Mouse (Mus musculus): ENCODE data around the gene Olfr805.

Olfr805 gene

DNA sequence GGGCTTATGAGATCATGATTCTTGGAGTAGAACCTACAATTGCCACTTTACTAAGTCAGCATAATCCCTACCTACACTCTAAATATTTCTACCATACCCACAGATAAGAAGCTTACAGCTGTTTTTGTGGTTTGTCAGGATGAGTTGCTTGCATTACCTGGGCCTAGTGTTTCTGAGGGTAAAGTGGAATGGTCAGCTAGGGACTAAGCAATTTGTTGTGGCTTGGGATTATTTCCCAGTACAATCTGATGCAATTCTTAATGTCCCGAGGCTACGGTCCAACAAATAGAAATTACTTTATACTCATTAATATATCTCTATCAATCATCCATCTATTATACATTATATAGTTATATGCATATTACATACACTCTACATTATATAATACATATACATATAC lies at the start of gene Olfr805:
TSS of gene Olfr805 (minus strand) at position 101 of the 400 bp plus-strand sequence.
- H3K36me3 ChIP-seq (ENCODE audit: control insufficient read depth, insufficient read depth, low read length, poor library complexity, severe bottlenecking) = no peaks in the 10 kb centered on the region
- no peaks in the 10 kb centered on the region for H3K27me3 ChIP-seq (ENCODE audit: control insufficient read depth, insufficient read depth, low read length, poor library complexity, severe bottlenecking)

DNA sequence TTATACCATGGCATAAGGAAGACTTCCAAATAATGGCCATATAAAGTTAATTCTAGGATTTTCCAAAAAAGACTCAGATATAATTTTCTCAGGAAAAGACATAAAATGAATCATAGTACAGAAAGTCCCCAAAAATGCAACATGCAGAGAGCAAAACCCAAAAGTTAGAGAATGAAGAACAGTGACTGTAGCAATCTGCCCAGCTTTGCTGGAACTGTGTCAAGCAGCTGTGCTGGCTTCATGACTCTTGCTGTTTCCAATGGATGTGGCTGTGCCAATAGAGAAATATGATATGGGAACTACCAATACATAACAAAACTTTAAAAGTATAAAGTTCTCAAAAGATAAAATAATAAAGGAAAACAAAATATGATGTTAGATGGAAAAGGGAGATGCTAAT lies 48.9 kb upstream of the Olfr805 start:
- H3K27me3 ChIP-seq (ENCODE audit: control insufficient read depth, insufficient read depth, low read length, poor library complexity, severe bottlenecking) = no peaks in the 10 kb centered on the region
- H3K36me3 ChIP-seq (ENCODE audit: control insufficient read depth, insufficient read depth, low read length, poor library complexity, severe bottlenecking) = no peaks in the 10 kb centered on the region
- DNase-seq (ENCODE audit: low read depth, low spot score) = no peak

More for the DNA sequence above, at the start of gene Olfr805:
- DNase-seq (ENCODE audit: low read depth, low spot score) = no peak

DNA sequence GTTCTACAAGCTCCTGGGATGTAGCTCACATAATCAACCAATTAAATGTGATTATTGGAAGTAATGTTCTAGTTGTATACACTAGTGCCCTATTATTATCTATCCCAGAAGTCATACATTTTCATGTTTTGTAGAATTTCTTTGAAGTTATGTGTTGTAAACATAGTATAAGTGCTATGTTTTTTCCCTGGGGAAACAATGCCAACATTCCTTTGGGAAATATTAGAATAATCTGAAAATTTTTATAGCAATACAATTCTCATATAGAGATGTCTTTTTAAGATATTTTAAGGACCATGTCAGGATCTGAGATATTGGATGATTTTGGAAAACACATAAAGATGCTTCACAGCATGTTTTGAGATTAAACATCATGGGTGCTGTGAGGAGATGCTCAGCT lies 45.2 kb upstream of the Olfr805 start, which contains the start of gene Olfr809:
TSS of gene Olfr809 (plus strand) at position 301 of the 400 bp plus-strand sequence.
- no peaks in the 10 kb centered on the region for H3K36me3 ChIP-seq (ENCODE audit: control insufficient read depth, insufficient read depth, low read length, poor library complexity, severe bottlenecking)
- no peaks in the 10 kb centered on the region for H3K27me3 ChIP-seq (ENCODE audit: control insufficient read depth, insufficient read depth, low read length, poor library complexity, severe bottlenecking)
- DNase-seq (ENCODE audit: low read depth, low spot score) = no peak

DNA sequence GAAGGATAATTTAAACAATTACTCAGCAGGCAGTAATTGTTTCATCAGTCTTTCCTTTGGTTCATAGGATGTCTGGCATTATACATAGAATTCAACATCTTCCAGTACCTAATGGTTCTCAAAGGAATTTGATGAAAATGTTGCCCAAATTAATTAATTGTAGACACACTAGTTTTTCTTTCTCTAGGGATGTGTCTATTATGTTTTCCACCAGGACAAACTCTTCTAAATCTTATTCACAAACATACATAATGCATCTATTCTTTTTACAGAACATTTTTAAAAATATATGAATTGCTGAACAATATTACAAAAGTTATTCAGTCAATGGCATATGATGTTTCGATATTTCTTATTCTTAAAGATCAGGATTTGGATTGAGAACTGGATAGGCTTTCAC lies 36.0 kb upstream of the Olfr805 start, which contains the start of gene Olfr808:
TSS of gene Olfr808 (plus strand) at position 301 of the 400 bp plus-strand sequence.
- Histone ChIP-seq H3K36me3 (ENCODE audit: control insufficient read depth, insufficient read depth, low read length, poor library complexity, severe bottlenecking) (no peaks in the 10 kb centered on the region), H3K27me3 (ENCODE audit: control insufficient read depth, insufficient read depth, low read length, poor library complexity, severe bottlenecking) (no peaks in the 10 kb centered on the region)
- no peak for DNase-seq (ENCODE audit: low read depth, low spot score)

DNA sequence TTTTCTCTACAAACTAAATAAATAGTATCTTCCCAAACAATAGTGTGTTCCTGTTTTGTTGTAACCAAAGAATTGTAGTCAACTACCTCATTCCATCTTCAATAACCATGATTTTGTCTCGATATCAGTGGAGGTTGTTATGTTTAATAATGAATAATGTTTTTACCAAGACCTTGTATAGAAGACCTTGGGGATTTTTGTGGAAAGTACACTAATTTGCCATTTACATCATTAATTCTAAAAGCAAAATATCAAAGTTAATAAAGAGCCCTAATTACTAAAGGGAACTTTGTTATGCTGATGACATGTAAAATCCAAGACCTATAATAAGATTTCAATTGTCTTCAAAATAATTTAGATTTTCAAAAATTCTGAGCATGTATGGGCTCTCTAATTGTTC lies 28.5 kb upstream of the Olfr805 start, which contains the start of gene Olfr807:
TSS of gene Olfr807 (minus strand) at position 101 of the 400 bp plus-strand sequence.
- DNase-seq (ENCODE audit: low read depth, low spot score) = no peak
- Histone ChIP-seq H3K27me3 (ENCODE audit: control insufficient read depth, insufficient read depth, low read length, poor library complexity, severe bottlenecking) (no peaks in the 10 kb centered on the region), H3K36me3 (ENCODE audit: control insufficient read depth, insufficient read depth, low read length, poor library complexity, severe bottlenecking) (no peaks in the 10 kb centered on the region)

DNA sequence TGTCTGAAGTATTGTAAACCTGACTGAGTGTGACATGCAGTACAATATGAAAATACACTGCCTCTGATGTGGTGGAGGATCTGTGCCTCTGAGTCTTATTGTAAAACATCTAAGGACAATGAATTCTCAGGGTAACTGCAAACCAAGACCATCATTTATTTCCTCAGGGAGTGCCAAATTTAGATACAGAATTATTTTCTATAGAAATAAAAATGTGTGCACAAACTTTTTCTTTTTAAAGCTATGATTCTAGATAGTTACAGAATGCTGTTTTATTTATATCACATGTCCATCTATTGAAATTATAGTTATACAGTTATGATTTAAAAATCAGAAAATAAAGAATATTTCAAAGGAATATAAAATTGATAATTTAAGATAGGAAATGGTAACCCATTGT lies 12.6 kb upstream of the Olfr805 start, which contains the start of gene Olfr806:
TSS of gene Olfr806 (minus strand) at position 101 of the 400 bp plus-strand sequence.
- DNase-seq (ENCODE audit: low read depth, low spot score) = no peak
- Histone ChIP-seq H3K36me3 (ENCODE audit: control insufficient read depth, insufficient read depth, low read length, poor library complexity, severe bottlenecking) (no peaks in the 10 kb centered on the region), H3K27me3 (ENCODE audit: control insufficient read depth, insufficient read depth, low read length, poor library complexity, severe bottlenecking) (no peaks in the 10 kb centered on the region)

DNA sequence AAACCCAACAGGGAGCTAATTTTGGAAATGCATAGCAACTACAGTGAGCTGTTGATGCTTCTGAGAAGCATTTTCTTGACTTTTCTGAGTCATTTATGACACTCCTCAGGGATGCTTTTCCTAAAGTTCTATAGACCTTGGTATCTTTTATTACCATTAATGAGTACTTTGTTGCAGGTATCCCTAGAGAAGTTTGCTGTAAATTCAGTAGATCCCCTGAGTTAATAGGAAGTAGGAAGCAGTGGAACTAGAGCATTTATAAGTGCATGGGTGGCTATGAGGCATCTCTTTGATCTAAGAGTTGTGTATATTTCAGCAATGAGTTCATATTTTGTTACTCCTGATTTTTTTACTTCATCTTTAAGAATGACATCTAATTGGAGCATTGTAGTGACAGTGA lies 26.3 kb downstream of the Olfr805 start, which contains the start of gene Olfr804:
TSS of gene Olfr804 (plus strand) at position 301 of the 400 bp plus-strand sequence.
- no peak for DNase-seq (ENCODE audit: low read depth, low spot score)
- Histone ChIP-seq H3K27me3 (ENCODE audit: control insufficient read depth, insufficient read depth, low read length, poor library complexity, severe bottlenecking) (no peaks in the 10 kb centered on the region), H3K36me3 (ENCODE audit: control insufficient read depth, insufficient read depth, low read length, poor library complexity, severe bottlenecking) (no peaks in the 10 kb centered on the region)

DNA sequence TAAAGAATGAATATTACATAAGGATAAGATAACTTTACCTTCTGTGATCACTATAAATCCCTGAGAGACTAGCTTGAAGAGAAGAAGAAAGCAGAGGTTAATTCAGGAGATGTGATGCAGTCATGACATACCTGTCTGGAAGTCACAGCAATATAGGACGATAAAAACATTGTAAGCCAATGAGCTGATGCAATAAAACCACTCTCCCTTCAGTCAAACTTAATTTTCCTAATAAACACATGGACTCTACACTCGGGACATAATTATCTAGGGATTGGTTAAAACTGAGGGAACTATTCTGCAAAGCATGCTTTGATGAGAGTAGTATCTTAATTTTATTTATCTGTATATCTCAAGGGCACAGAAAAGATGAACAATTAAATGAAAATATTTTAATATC lies 35.0 kb downstream of the Olfr805 start, which contains the start of gene Olfr803:
TSS of gene Olfr803 (minus strand) at position 101 of the 400 bp plus-strand sequence.
- Histone ChIP-seq H3K36me3 (ENCODE audit: control insufficient read depth, insufficient read depth, low read length, poor library complexity, severe bottlenecking) (no peaks in the 10 kb centered on the region), H3K27me3 (ENCODE audit: control insufficient read depth, insufficient read depth, low read length, poor library complexity, severe bottlenecking) (no peaks in the 10 kb centered on the region)
- no peak for DNase-seq (ENCODE audit: low read depth, low spot score)

DNA sequence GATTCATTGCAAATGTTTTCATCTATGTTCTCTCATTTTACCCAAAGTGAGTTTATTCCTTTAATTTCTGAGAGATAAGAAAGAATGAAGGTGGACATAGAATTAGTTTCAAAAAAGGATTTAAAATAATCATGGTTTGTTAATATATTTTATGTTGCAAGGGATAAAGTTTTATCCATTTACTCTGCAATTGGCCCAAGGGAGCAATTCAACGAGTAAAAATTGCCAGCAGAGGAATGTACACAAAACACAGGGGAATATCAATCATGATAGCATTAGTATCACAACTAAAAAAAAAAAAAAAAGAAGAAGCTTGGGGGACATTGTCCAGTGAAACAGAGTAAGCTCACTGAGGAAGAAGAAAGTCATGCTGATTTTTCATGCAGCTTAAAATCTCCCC lies 41.1 kb downstream of the Olfr805 start, which contains the start of gene Olfr802:
TSS of gene Olfr802 (minus strand) at position 101 of the 400 bp plus-strand sequence.
- DNase-seq (ENCODE audit: low read depth, low spot score) = no peak
- Histone ChIP-seq H3K27me3 (ENCODE audit: control insufficient read depth, insufficient read depth, low read length, poor library complexity, severe bottlenecking) (no peaks in the 10 kb centered on the region), H3K36me3 (ENCODE audit: control insufficient read depth, insufficient read depth, low read length, poor library complexity, severe bottlenecking) (no peaks in the 10 kb centered on the region)

DNA sequence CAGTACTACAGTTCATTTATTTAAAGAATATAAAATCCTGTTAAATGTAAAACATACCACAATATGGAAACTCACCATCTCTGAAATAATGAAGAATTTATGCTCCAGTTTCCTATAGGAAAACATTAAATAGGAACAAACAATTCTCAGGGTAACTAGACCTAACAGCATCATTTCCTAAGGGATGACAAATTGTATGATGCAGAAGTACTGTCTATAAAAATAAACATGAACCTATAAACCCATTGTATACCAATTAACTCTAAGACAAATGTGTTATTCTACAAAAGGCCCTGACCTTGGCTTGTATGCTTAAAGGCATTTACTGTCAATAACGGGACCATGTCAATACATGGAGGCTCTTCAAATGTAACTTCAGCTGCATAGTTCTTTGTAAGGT lies 55.4 kb downstream of the Olfr805 start, which contains the start of gene Olfr801:
TSS of gene Olfr801 (minus strand) at position 101 of the 400 bp plus-strand sequence.
- Histone ChIP-seq H3K36me3 (ENCODE audit: control insufficient read depth, insufficient read depth, low read length, poor library complexity, severe bottlenecking) (no peaks in the 10 kb centered on the region), H3K27me3 (ENCODE audit: control insufficient read depth, insufficient read depth, low read length, poor library complexity, severe bottlenecking) (no peaks in the 10 kb centered on the region)
- DNase-seq (ENCODE audit: low read depth, low spot score) = no peak

Measured in splenic B cell, adult 2 months (primary cell).